Comparison of ENCODE assay signal across 14 mouse cellular contexts in genomic region chr19:5414534-5414957, GRCm38 (mm10). TPM values are rescaled to one million over a fixed set of nuclear protein-coding genes. Genes with fewer than 3 reads are reported as not detected.
DNase-seq lines count a peak whose midpoint lies in the region; ATAC-seq and TF ChIP-seq lines count a peak whose summit lies in the region.
"Had no signal": no experiment of that assay in that cellular context is flagged by ENCODE, and none has a peak within 500 bp of the region (broad histone marks: within the 10 kb centered on the region; RNA-seq: fewer than 3 reads in every experiment).

No protein-coding gene starts in this region.

- no peak overlapping the region for H3K4me3 ChIP-seq in layer of hippocampus, adult 2 months
- no peak overlapping the region for H3K4me3 ChIP-seq in lung, adult 2 months (replicated peaks; ENCODE audit: extremely low read depth, low read depth, low read length)
- H3K4me3 ChIP-seq in forebrain, embryonic 15.5 days: no peak overlapping the region

- TF ChIP-seq POLR2A in lung, adult 2 months (IDR thresholded peaks at IDR 0.05; ENCODE audit: borderline replicate concordance, extremely low read depth, low read depth, low read length): peak; percentile 71; the same call in 1 of the 2 replicates

- H3K27me3 ChIP-seq in forebrain, embryonic 15.5 days: no peaks in the 10 kb centered on the region
- H3K27me3 ChIP-seq: Patski had no signal

- H3K36me3 ChIP-seq in forebrain, embryonic 15.5 days: no peaks in the 10 kb centered on the region

- DNase-seq in gastrocnemius, adult 8-10 months (ENCODE audit: low spot score in 2 of 2): peak; percentile 50 to 51
- no peak for DNase-seq in gastrocnemius, postnatal 10 days
- no peak for DNase-seq in layer of hippocampus, adult 2 months (ENCODE audit: low spot score in 2 of 2)
- no peak for DNase-seq in layer of hippocampus, postnatal 25 days (ENCODE audit: extremely low spot score in 1 of 2, low spot score in 1 of 2)
- peak; percentile 77 to 83 for DNase-seq in heart, adult 9 months (ENCODE audit: low spot score in 2 of 2)
- no peak for DNase-seq in lung, adult 2 months
- DNase-seq in cerebellum, adult 11-12 months: no peak
- DNase-seq: cerebellum, postnatal 36 days had no signal

- peak overlapping the region; percentile 76 for H3K27ac ChIP-seq in layer of hippocampus, adult 2 months
- H3K27ac ChIP-seq in forebrain, embryonic 15.5 days (replicated peaks): no peak overlapping the region
- H3K27ac ChIP-seq: macrophage had no signal

- no peaks in the 10 kb centered on the region for H3K4me1 ChIP-seq in lung, adult 2 months (ENCODE audit: control insufficient read depth, insufficient read depth, low read length)
- H3K4me1 ChIP-seq in forebrain, embryonic 15.5 days: no peaks in the 10 kb centered on the region

- no peak for TF ChIP-seq CTCF in layer of hippocampus, adult 2 months (conservative IDR thresholded peaks at IDR 0.05)
- no peak for TF ChIP-seq CTCF in lung, adult 2 months (IDR thresholded peaks at IDR 0.05; ENCODE audit: insufficient read depth, low read length)

- no peaks in the 10 kb centered on the region for H3K9me3 ChIP-seq in forebrain, embryonic 15.5 days

- WGBS in lung, adult 2 months: 61% methylated on average over 2 of the region's 2 CpGs
- WGBS in forebrain, embryonic 15.5 days: 58% methylated on average over 2 of the region's 2 CpGs

- no peak for ATAC-seq in forebrain, embryonic 15.5 days (replicated peaks)
- ATAC-seq: hindbrain, embryonic 16.5 days; Patski had no signal

- no peak overlapping the region for H3K9ac ChIP-seq in forebrain, embryonic 15.5 days (replicated peaks)

- no peak overlapping the region for H3K4me2 ChIP-seq in forebrain, embryonic 15.5 days (replicated peaks)

RNA-seq across cellular contexts. Expression of gene Drap1, which starts 10.2 kb away (rescaled TPM):
- total RNA-seq in gastrocnemius, adult 8-10 months (2022): 100 to 1,000 TPM; 727 to 752 (median 743) TPM
- 100 to 1,000 TPM; 513 to 561 TPM for total RNA-seq in gastrocnemius, postnatal 10 days (2021)
- 100 to 1,000 TPM; 316 to 335 TPM for total RNA-seq in layer of hippocampus, adult 2 months (2021)
- 100 to 1,000 TPM; 278 to 311 TPM for total RNA-seq in layer of hippocampus, postnatal 25 days (2021)
- polyA plus RNA-seq in lung, adult 2 months (2012; rRNA removed): 151 and 176 TPM in 2 replicates
- 306 and 315 TPM in 2 replicates for polyA plus RNA-seq in forebrain, embryonic 15.5 days (2015; fragmentation: Nextera tagmentation; extraction: Ambion mirVana)

RNA-seq across cellular contexts. Expression of gene AI837181, which starts 10.4 kb away (rescaled TPM):
- total RNA-seq in gastrocnemius, adult 8-10 months (2022): 10 to 100 TPM; 33.7 to 38.3 (median 35.8) TPM
- 10 to 100 TPM; 47.8 to 50.5 TPM for total RNA-seq in gastrocnemius, postnatal 10 days (2021)
- total RNA-seq in layer of hippocampus, adult 2 months (2021): 10 to 100 TPM; 61.9 to 70.7 TPM
- 10 to 100 TPM; 68.2 to 71.1 TPM for total RNA-seq in layer of hippocampus, postnatal 25 days (2021)
- polyA plus RNA-seq in lung, adult 2 months (2012; rRNA removed): 85.2 and 86.7 TPM in 2 replicates
- 66.5 TPM in 2 replicates for polyA plus RNA-seq in forebrain, embryonic 15.5 days (2015; fragmentation: Nextera tagmentation; extraction: Ambion mirVana)

RNA-seq across cellular contexts. Expression of gene Tsga10ip, which starts 12.2 kb away (rescaled TPM):
- total RNA-seq in gastrocnemius, adult 8-10 months (2022): 1 to 10 TPM in 3 of 4 experiments, under 1 TPM in 1; 0.96 to 2.4 (median 2.0) TPM
- total RNA-seq in gastrocnemius, postnatal 10 days (2021): under 1 TPM in 1 of 2 experiments, not detected in 1; 0.23 TPM
- under 1 TPM; 0.20 to 0.37 TPM for total RNA-seq in layer of hippocampus, adult 2 months (2021)
- total RNA-seq in layer of hippocampus, postnatal 25 days (2021): not detected
- polyA plus RNA-seq in lung, adult 2 months (2012; rRNA removed): not detected in 2 replicates
- 0.10 TPM in 1 of 2 replicates, not detected in the other for polyA plus RNA-seq in forebrain, embryonic 15.5 days (2015; fragmentation: Nextera tagmentation; extraction: Ambion mirVana)
- polyA plus RNA-seq: hindbrain, embryonic 16.5 days; limb, embryonic 11.5 days; macrophage had no signal

RNA-seq across cellular contexts. Expression of gene Sart1, which starts 26.0 kb away (rescaled TPM):
- total RNA-seq in gastrocnemius, adult 8-10 months (2022): 10 to 100 TPM; 40.2 to 52.1 (median 45.3) TPM
- total RNA-seq in gastrocnemius, postnatal 10 days (2021): 10 to 100 TPM; 39.8 to 45.4 TPM
- total RNA-seq in layer of hippocampus, adult 2 months (2021): 100 to 1,000 TPM; 113 to 125 TPM
- total RNA-seq in layer of hippocampus, postnatal 25 days (2021): 10 to 100 TPM; 83.7 to 99.3 TPM
- 15.6 and 35.7 TPM in 2 replicates for polyA plus RNA-seq in lung, adult 2 months (2012; rRNA removed)
- 81.2 and 90.2 TPM in 2 replicates for polyA plus RNA-seq in forebrain, embryonic 15.5 days (2015; fragmentation: Nextera tagmentation; extraction: Ambion mirVana)

RNA-seq across cellular contexts. Expression of gene Fosl1, which starts 32.8 kb away (rescaled TPM):
- not detected for total RNA-seq in gastrocnemius, adult 8-10 months (2022)
- total RNA-seq in gastrocnemius, postnatal 10 days (2021): not detected
- not detected for total RNA-seq in layer of hippocampus, adult 2 months (2021)
- not detected for total RNA-seq in layer of hippocampus, postnatal 25 days (2021)
- 0.34 and 0.36 TPM in 2 replicates for polyA plus RNA-seq in lung, adult 2 months (2012; rRNA removed)
- polyA plus RNA-seq in forebrain, embryonic 15.5 days (2015; fragmentation: Nextera tagmentation; extraction: Ambion mirVana): not detected in 2 replicates
- polyA plus RNA-seq: brain, embryonic 14.5 days; hindbrain, embryonic 16.5 days; limb, embryonic 11.5 days; macrophage had no signal

Comparison
In these comparisons a context has a peak if more than half of its experiments do, and no peak if none do; other contexts are left out.
1. DNase-seq: peak in gastrocnemius, adult 8-10 months (2 of 2) and heart, adult 9 months (2 of 2); none in gastrocnemius, postnatal 10 days (single experiment), layer of hippocampus, adult 2 months (0 of 2), layer of hippocampus, postnatal 25 days (0 of 2), lung, adult 2 months (single experiment) and cerebellum, adult 11-12 months (single experiment).